Mouse (Mus musculus) olfactory bulb, adult 2 months (tissue): ENCODE data around the gene Fzd7.

Source experiments
- CTCF ChIP-seq: fragments of 200-500 bp; IDR thresholded peaks from 2 replicates; pipeline ENCODE4 v1.5.1; 2012; ENCODE audit warnings: low read depth, mild to moderate bottlenecking, low read length, moderate library complexity; ENCODE audit not compliant: insufficient read depth
- POLR2A ChIP-seq: fragments of 200-500 bp; IDR thresholded peaks from 2 replicates; pipeline ENCODE4 v1.6.1; 2012; ENCODE audit warnings: mild to moderate bottlenecking, low read depth, low read length, moderate library complexity; ENCODE audit not compliant: insufficient read depth

DNA sequence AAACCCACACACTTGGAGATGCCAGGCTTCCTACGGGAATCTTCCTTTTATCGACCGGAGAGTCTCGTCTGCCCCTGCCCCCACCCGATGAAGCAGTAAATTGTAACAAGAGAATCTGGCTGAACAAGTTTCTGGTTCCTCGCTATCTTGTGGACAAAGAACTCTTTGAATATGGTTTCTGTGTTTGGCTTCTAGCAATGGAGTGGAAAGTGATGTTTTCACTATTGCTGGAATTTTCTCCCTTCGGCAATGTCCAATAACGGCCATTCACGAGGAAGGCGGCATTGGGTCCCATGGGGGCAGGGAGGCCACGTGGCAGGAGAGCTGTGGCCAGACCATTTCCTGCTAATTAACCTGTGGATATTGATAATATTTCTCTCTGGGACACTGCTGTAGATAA lies 32.8 kb upstream of the Fzd7 start:
- no peak for TF ChIP-seq POLR2A
- TF ChIP-seq CTCF, result no peak
